Mouse (Mus musculus): ENCODE data around the gene Ada.

Ada gene

GRCm38 (mm10) chr2:163732021-163732420 is 18.0 kb downstream of the Ada start:
- in situ Hi-C loops (cut with MboI, MseI): no loop called here

- in situ Hi-C loops (cut with MboI, MseI): no loop called here
Observed at GRCm38 (mm10) chr2:163728300-163728699, 21.7 kb downstream of the Ada start.

- in situ Hi-C loops (cut with MboI, MseI): no loop called here
Observed at GRCm38 (mm10) chr2:163726766-163727393, 23.2 kb downstream of the Ada start.

- in situ Hi-C loops (cut with MboI, MseI): no loop called here
Observed at GRCm38 (mm10) chr2:163722550-163722949, 27.5 kb downstream of the Ada start.

GRCm38 (mm10) chr2:163719616-163720015 is 30.4 kb downstream of the Ada start:
- in situ Hi-C loops (cut with MboI, MseI): loop anchor here (5.0 kb wide), 1 partner anchor 187 kb away; no protein-coding TSS in a partner anchor

- in situ Hi-C loops (cut with MboI, MseI): loop anchor here (5.0 kb wide), 1 partner anchor 187 kb away; no protein-coding TSS in a partner anchor
Observed at GRCm38 (mm10) chr2:163718951-163719603, 31.0 kb downstream of the Ada start.

GRCm38 (mm10) chr2:163718526-163718925 is 31.5 kb downstream of the Ada start:
- in situ Hi-C loops (cut with MboI, MseI): loop anchor here (5.0 kb wide), 1 partner anchor 186 kb away; no protein-coding TSS in a partner anchor

GRCm38 (mm10) chr2:163716853-163717252 is 33.2 kb downstream of the Ada start:
- in situ Hi-C loops (cut with MboI, MseI): loop anchor here (5.0 kb wide), 1 partner anchor 185 kb away; no protein-coding TSS in a partner anchor

GRCm38 (mm10) chr2:163716448-163716847 is 33.6 kb downstream of the Ada start:
- in situ Hi-C loops (cut with MboI, MseI): loop anchor here (5.0 kb wide), 1 partner anchor 184 kb away; no protein-coding TSS in a partner anchor

- in situ Hi-C loops (cut with MboI, MseI): no loop called here
Observed at GRCm38 (mm10) chr2:163713340-163713739, 36.7 kb downstream of the Ada start.

- in situ Hi-C loops (cut with MboI, MseI): no loop called here
Observed at GRCm38 (mm10) chr2:163712874-163713273, 37.2 kb downstream of the Ada start.

GRCm38 (mm10) chr2:163712473-163712872 is 37.6 kb downstream of the Ada start:
- in situ Hi-C loops (cut with MboI, MseI): no loop called here

GRCm38 (mm10) chr2:163711368-163711868 is 38.6 kb downstream of the Ada start:
- in situ Hi-C loops (cut with MboI, MseI): no loop called here

- in situ Hi-C loops (cut with MboI, MseI): no loop called here
Observed at GRCm38 (mm10) chr2:163710606-163711159, 39.4 kb downstream of the Ada start.

- in situ Hi-C loops (cut with MboI, MseI): no loop called here
Observed at GRCm38 (mm10) chr2:163710000-163710399, 40.0 kb downstream of the Ada start.

- in situ Hi-C loops (cut with MboI, MseI): no loop called here
Observed at GRCm38 (mm10) chr2:163708763-163709250, 41.2 kb downstream of the Ada start.

- in situ Hi-C loops (cut with MboI, MseI): no loop called here
Observed at GRCm38 (mm10) chr2:163708321-163708720, 41.7 kb downstream of the Ada start.

GRCm38 (mm10) chr2:163703599-163704260 is 46.3 kb downstream of the Ada start:
- in situ Hi-C loops (cut with MboI, MseI): no loop called here

- in situ Hi-C loops (cut with MboI, MseI): no loop called here
Observed at GRCm38 (mm10) chr2:163702921-163703320, 47.1 kb downstream of the Ada start.

- in situ Hi-C loops (cut with MboI, MseI): no loop called here
Observed at GRCm38 (mm10) chr2:163702431-163702830, 47.6 kb downstream of the Ada start.

- in situ Hi-C loops (cut with MboI, MseI): no loop called here
Observed at GRCm38 (mm10) chr2:163699078-163699780, 50.8 kb downstream of the Ada start.
